Mouse (Mus musculus): ENCODE data around the gene Runx1.

DNA sequence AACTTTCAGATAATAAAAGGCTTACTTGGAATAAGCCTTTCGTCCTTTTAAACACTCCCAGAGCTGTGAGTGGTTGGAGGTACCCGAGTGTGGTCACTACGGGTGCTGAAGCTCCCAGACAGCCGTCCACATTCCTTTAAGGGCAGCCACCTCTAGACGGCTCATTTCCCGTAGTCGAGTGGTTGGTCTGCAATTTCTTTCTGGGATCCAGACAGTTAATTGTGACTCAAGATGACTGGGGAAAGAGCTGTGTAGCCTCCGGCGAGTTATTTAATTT, 273.9 kb downstream of the Runx1 start:
- no peak for TF ChIP-seq POLR2A (IDR thresholded peaks at IDR 0.05; ENCODE audit: extremely low read depth, insufficient read depth, low read length)
- no peak for TF ChIP-seq CTCF (IDR thresholded peaks at IDR 0.05; ENCODE audit: extremely low read depth, insufficient read depth, low read length)

Data from cortical plate, adult 2 months (tissue).